Mouse (Mus musculus) adrenal gland, postnatal 25 days (tissue): ENCODE data around the gene Crbn. TPM values are rescaled to one million over a fixed set of nuclear protein-coding genes. Genes with fewer than 3 reads are reported as not detected.
A peak's percentile ranks its signal among the peaks of the same experiment; 100 is the strongest.

Source experiments
- DNase-seq: peaks from one replicate; pipeline ENCODE4 v3.0.0; 2021; ENCODE audit warnings: mixed read lengths
- long read RNA-seq: library from polyadenylated mRNA; stranded (forward); transcript quantifications from one replicate; pipeline ENCODE4 v2.0.0, GENCODE M21; 2021
- total RNA-seq: library from RNA; stranded (reverse); gene quantifications from 2 replicates; pipeline ENCODE4 v1.2.3, GENCODE M21; 2021

Gene Crbn
- total RNA-seq = 58.1 and 71.2 TPM in 2 replicates
- long read RNA-seq, transcript Crbn-201 (11 exons, 2,072 nt) = minor isoform, 6 of 46 reads
- long read RNA-seq, transcript Crbn-202 (11 exons, 2,084 nt) = major isoform, 34 of 46 reads
- long read RNA-seq, partial matches to known transcripts = 2 of 46 reads
- long read RNA-seq, other reads (novel, unspliced or antisense) = 1 of 46 reads

DNA sequence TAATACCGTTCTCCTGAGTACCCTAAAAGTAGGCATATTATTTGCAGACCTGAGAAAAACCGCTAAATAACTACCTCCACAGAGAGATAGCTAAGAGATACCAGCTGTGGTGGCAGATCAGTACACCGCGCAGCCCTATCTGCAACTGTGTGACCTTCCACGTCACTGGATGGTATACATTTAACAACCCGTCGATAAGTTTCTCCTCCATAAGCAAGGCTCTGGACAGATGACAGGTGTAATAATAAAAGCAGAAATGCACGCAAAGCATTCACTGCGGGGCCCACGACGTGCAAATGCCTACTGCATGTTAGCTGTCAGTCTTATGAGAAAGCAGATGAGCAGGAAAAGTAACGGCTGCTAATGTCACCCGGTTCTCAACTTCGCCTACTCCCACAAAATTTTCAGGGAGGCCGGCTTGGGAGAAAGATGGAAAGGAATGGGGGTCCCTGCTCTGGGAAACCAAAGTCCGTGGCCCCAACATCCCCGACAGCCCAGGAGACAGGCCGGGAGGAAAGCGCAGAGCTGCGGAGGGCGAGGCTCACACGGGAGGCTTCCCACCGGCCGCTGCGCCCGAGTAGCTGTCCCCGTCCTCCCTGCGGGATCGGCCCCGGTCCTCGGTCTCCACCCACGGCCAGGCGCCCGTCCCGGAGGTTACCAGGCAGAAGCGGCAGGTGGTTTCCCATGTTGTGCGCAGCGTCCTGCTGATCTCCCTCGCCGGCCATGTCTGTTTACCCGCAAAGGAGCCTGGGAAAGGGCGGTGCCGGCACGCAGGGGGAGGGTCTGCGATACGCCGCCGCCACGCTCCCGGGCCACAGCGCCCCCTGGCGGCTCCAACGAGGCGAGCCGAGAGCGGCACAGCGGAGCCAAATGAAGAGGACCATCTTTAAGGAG is at the start of gene Crbn:
Crbn (minus strand) TSS at position 745 of the 894 bp plus-strand sequence.
- peak; percentile 96 for DNase-seq

- DNase-seq = no peak
Observed at GRCm38 (mm10) chr6:106840181-106840580, 40.3 kb upstream of the Crbn start.

- DNase-seq = no peak
Observed at GRCm38 (mm10) chr6:106838053-106838452, 38.2 kb upstream of the Crbn start.

DNA sequence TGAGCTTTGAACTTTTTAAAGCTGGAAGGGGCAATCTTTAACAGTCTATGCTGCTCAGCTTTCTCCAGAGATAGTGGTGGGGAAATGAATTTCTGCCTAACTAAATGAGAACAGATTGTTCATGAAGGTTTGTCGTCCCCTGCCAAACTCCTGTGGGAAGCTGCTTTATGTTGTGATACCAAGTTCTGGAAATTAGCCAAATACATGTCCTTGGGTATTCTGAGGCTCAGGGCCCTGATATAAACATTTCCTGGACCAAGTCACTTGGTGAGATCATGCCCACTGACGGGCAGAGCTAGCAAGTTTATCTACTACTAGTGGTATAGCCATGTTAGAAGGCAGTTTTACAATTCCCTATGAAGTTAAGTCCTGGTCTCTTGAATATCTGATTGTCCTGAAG is 35.4 kb upstream of the Crbn start:
- DNase-seq = no peak

GRCm38 (mm10) chr6:106822329-106822728 is 22.5 kb upstream of the Crbn start:
- peak; percentile 24 for DNase-seq

GRCm38 (mm10) chr6:106820566-106820965 is 20.7 kb upstream of the Crbn start:
- no peak for DNase-seq

DNA sequence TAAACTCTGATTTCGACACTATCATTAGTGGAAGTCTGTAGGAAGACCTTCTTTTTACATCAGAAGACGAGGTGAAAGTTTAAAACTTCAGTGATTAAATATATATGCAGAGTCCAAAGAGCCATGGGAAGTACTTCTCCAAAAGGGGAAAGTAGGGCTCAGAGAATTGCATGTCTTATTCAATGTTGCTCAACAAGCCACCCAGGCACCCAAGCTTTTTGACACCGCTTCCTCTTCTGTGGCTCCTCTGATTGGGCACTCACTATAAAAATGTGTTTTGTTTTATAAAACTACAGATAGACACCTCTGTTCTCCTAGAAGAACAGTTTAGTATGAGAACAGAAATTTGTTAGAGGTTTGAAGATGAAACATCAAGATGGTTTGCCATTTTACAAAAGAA is 20.0 kb upstream of the Crbn start:
- DNase-seq = no peak

DNA sequence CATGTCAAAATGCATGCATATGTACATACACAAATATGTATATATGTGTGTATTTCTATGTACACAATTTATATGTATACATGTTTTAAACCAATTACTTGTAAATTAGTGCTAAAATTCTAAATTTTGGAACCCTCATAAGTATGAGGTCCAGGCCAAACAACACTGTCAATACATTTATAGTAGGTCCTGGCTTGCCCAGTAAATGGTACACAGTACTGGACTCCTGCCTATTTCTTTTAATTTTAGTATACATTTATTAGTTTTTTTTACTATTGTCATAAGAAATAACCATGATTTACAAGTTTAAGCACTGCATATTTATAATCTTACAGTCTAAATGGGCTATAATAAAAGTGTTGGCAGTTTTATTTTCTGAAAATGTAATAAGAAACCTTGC is 19.4 kb upstream of the Crbn start:
- DNase-seq = no peak

DNA sequence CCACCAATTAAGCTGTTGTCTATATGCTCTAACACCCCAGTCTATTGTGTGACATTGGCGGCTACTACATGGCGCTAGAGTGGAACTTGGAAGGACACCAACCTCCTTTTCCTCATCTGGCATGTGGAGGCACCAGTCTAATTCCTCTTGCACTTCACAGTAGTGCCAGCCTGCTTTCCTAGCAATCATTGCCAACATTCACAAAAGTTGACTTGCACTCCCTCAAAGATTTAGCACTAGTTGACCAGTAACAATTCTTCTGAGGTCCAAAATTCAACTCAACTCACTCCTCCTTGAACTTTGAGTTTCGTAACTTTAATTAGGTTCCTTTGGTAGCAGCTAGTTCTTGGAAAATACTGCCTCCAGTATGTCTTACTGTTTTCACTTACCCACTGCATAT is 10.8 kb upstream of the Crbn start:
- DNase-seq = no peak

DNA sequence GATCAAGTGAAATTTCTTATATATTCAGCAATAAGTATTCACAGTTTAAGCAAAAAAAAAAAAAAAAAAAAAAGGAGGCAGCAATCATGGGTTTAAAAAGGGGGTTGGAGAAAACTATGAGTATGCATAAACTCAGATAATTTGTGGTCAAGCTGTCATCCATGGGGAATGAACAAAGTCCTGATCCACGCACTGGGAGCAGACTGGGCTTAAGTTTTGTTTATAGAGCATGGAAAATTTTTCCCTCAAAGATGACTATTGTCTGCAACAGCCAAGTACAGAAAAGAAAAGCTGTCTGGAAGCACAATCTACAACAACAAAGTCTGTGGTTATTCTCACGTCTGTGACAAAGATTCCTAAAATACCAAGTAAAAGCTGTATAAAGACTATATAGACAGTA is 9.3 kb upstream of the Crbn start:
- DNase-seq = no peak

DNA sequence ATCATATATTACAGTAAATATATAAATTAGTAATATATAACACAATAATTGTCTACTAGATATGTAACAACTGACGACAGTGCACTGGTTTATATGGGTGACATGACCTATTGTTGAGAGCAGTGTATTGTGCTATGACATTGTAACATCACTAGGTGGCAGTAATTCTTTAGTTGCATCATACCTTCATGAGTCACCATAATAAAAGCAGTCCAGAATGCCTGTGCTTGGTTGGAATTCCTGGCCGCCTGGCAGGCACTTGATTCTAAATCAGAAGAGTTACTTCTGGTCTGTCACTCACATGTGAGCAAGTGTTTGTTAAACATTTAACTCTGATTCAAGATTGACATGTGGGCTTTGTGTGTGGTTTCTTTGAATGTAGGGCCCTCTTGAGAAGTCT is 5.0 kb upstream of the Crbn start:
- DNase-seq = peak; percentile 21

GRCm38 (mm10) chr6:106800227-106800557 is 315 bp upstream of the Crbn start:
- no peak for DNase-seq

DNA sequence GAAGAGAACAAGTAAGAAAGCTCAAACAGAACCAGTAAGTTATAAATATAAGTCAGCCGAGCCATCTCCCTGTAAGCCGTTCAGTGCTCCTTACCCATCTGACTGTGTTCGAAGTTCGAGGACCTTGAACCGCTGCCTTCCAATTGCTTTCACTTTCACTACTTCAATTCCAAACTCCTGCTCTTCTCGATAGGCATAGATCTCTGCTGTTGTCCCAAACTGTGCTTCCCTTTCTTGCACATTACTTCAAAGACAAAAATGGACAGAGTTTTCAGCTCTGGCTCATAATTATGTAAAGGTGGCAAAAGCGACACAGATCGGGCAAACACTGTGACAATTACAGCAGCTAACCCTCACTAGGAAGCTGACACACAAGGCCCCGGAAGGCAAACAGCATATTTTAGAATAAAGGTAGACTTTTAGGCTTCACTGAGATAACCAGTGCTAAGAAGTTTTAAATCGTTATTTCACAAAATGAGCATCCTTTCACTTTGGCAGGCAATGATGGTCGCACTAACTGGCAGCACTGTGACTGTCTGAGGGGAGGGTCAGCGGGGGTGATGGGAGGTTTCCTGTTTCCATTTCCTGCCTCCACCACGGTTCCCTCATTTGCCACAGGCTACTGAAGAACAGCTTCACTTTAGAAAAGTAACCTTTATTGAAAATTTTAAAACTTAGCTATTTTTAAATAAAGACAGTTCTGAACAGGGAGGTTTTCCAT is 5.6 kb downstream of the Crbn start:
- no peak for DNase-seq

- no peak for DNase-seq
Observed at GRCm38 (mm10) chr6:106793621-106794020, 6.3 kb downstream of the Crbn start.

DNA sequence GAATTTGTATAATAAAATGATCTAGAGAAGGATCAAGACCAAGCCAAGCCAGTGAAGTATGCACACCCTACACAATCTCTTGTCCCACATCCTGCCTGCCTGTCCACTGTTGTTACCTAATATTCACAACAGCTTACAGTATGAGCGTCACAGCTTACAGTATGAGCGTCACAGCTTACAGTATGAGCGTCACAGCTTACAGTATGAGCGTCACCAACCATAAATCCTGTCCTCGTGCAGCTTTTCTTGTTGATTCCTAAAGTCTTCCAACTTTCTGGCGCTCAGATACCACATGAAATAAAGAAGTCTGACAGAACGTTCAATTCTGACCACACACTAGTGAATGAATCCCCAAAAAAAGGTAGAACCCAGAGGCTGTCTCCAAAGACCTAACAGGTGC is 6.8 kb downstream of the Crbn start:
- no peak for DNase-seq

GRCm38 (mm10) chr6:106792486-106792885 is 7.4 kb downstream of the Crbn start:
- no peak for DNase-seq

GRCm38 (mm10) chr6:106791429-106791828 is 8.4 kb downstream of the Crbn start:
- no peak for DNase-seq

DNA sequence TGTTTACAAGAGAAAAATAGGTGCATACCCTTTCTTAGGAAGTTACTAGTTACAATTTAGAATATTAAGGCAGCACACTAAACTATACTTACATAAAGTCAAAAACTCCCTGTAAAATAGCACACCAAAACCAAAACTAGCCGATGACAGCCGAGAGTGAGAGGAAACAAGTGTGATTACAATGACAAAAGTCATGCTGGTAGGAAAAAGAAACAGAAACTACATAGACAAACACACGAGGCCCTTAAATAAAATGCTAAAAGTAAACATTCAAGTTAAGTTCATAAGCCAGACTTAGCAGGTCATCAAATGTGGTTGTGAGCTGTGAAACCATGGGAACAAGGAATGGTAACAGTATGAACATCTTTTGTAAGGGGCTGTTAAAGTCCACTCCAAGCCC is 12.7 kb downstream of the Crbn start:
- DNase-seq = no peak

- no peak for DNase-seq
Observed at GRCm38 (mm10) chr6:106770046-106770445, 29.8 kb downstream of the Crbn start.

DNA sequence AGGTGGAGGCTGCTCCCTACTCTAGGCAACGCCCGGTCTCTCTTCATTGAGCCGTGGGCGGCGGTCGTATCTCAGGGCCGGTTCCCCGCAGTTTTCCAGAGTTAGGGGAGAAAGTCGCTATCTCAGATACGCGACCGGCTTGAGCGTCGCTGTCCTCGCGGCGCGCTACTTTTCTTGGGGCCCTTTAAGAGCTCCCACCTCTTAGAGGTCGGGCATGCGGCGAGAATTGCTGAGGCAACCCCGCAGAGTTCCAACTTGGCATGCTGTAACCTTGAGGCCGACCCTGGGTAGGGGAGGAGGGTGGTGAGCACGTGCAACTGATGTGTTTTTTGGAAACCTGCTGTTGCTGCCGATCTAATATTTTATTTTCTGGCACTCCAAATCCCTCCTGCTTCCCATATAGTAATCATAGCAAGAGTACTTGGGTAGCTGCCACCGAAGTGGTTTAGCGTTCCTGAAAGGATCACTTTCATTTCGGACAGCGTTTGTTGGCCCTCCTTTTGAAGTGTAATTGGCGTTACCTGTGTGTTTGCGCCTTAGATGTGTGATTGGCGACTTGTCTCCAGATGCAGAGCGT is 30.5 kb downstream of the Crbn start:
- DNase-seq = no peak

- peak; percentile 97 for DNase-seq
Observed at GRCm38 (mm10) chr6:106768640-106769289, 31.1 kb downstream of the Crbn start, which contains the start of gene Trnt1. Gene Trnt1 (plus strand): TSS chr6:106769120.

GRCm38 (mm10) chr6:106766774-106767173 is 33.1 kb downstream of the Crbn start:
- no peak for DNase-seq
